Mouse (Mus musculus) brain, embryonic 14.5 days (tissue): ENCODE measurements around the gene Trabd.

Experiments
- CTCF ChIP-seq: fragments of 200-500 bp; IDR thresholded peaks from 2 replicates; pipeline ENCODE4 v1.5.1; 2012; ENCODE audit warnings: inconsistent platforms, mild to moderate bottlenecking, moderate library complexity, borderline replicate concordance; ENCODE audit not compliant: insufficient read depth, insufficient read length; ENCODE audit errors: extremely low read depth
- POLR2A ChIP-seq: fragments of 200-500 bp; IDR thresholded peaks from 2 replicates; pipeline ENCODE4 v1.6.1; 2012; ENCODE audit warnings: mild to moderate bottlenecking, inconsistent platforms, borderline replicate concordance; ENCODE audit not compliant: poor library complexity, insufficient read depth, insufficient read length, severe bottlenecking; ENCODE audit errors: extremely low read depth

DNA sequence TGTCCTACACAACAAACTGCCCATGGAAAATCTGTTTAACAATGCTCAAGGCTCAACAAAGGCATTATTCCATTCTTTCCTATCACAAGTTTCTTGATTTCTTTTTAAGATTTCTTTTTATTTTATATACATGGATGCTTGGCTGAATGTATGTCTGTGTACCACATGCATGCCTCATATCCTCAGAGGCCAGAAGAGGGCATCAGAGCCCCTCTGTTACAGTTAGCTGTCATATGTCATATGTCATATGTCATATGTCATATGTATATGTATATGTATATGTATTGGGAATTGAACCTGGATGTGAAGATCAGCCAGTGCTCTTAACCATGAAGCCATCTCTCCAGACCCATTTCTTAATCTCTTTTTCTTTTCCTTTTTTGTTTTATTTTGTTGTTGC is 43.1 kb downstream of the Trabd start:
- TF ChIP-seq CTCF = peak; percentile 30; the same call in 1 of the 2 replicates
- TF ChIP-seq POLR2A = no peak
